Mouse (Mus musculus): Measurements from ENCODE around the gene Olfr1020.

DNA sequence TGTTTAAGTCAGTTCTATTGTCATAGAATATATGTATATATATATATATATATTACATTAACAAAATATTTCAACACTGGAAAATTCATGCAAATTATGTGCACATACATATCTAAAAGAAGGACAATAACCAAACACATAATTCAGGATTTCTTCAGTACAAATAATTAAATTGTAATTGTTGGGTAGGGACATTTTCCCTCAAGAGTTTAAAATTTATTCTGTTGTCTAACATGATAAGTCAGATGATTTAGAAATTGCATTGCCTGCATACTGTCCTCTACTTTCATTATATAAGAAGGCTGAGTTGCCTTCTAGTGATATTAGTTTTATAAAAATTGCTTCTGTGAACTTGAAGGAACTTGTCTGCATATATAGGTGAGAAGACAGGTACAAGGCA, 28.7 kb upstream of the Olfr1020 start, which contains the start of gene Olfr1018:
- no peak for TF ChIP-seq CTCF (IDR thresholded peaks at IDR 0.05; ENCODE audit: extremely low read depth, insufficient read depth, insufficient read length, insufficient replicate concordance)
- no peak for TF ChIP-seq POLR2A (IDR thresholded peaks at IDR 0.05; ENCODE audit: low read depth, low read length)

All from spleen, adult 2 months (tissue).